Mouse (Mus musculus): ENCODE results near the gene Cfb.

GRCm38 (mm10) chr17:34898706-34899052, 36.4 kb upstream of the Cfb start:
- TF ChIP-seq CTCF (IDR thresholded peaks at IDR 0.05; ENCODE audit: low read depth) (no peak), EP300 (optimal IDR thresholded peaks at IDR 0.05) (no peak)

Measured in stomach, postnatal 0 days (tissue).